Mouse (Mus musculus) spleen, postnatal 14 days (tissue): ENCODE measurements around the gene Erc2.
"Not testable (repeated sequence)": the region's sequence is repeated elsewhere in the genome, so short reads cannot be mapped to it uniquely, and the experiment has no call there.

Source experiments
- DNase-seq, 2 experiments: peaks; one replicate each; pipeline ENCODE4 v3.0.0; 2021 to 2022; ENCODE audit warnings: low spot score in 2 of 2

The Erc2 gene

DNA sequence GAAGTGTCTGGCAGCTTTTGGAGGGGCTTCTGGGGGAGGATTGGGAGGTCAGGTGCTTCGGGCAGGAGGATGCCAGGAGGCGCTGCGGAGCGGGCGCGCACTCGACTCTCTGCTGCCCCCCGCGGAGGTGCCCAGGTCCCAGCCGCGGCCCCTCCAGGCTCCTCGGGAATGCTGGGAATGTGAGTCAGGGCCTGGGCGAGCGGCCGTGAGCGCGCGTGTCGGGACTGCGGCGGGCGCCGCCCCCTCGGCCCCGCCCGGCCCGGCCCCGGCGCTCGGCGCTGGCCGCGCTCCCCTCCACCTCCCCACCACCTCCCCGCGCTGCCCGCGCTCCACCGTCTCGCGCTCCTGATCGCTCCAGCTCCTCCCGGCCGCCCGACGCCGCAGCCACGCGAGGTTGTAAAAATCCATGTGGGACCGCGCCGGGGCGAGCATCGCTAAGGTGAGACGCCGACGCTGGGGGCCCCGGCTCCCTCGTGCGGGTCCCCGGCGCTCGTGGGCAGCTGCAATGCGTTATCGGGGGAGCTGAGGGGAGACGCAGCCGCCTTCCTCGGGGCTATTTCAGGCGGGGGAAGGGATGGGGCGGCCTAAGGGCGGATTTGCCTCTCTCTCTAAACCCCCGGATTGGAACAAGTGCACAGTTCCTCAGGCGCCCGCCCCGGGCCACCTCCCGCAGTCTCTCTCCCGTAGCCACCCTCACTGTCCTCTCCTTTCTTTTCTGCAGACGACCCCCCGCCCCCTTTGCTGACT, at the start of gene Erc2:
TSS of gene Erc2 (plus strand) at position 253 of the 747 bp plus-strand sequence.
- no peak for DNase-seq

DNA sequence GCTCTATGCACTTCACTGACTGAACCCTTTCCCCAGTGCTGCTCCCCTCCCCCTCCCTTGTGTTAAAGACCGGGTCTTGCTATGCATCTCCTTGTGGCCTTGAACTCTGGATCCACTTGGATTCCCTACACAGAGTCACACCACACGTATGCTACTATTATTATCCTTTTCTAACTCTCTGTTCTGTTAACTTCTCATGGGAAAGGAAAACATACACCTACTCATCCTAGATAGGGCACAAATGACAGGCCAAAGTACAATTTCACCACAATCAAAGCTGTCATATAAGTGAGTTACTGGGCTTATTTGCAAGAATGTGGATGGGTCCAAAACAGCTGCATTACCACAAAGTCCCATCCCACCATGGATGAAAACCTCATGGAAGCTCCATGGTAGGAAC, 43.8 kb upstream of the Erc2 start:
- DNase-seq: no peak

DNA sequence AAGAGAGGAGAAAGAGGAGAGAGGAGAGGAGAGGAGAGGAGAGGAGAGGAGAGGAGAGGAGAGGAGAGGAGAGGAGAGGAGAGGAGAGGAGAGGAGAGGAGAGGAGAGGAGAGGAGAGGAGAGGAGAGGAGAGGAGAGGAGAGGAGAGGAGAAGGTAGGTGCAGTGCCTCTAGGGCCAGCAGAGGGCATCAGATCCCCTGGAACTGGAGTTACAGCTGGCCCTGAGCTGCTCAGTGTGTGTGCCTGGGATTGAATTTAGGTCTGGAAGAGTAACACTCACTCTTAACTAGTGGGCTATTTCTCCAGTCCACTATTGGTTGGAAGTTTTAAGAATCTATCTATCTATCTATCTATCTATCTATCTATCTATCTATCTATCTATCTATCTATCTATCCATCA, 32.6 kb upstream of the Erc2 start:
- not testable (repeated sequence) for DNase-seq

DNA sequence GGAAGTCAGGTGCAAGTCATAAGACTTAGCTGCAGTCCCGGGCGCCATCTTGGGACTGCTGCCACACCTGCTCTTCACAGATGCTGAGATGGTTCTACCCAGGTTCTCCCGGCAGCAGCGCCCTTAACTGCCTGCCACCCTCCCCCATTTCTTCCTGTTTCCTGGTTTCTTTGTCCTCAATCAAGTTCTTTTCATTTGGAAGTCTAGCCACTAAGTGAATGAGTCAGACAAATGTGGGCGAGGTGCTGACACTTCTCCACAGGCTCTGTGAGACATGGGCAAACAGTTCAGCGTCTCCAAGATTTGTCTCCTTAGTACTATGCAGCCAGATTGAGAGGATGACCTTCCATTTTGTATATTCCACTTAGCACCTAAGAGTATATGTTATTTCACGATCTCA, 30.1 kb upstream of the Erc2 start:
- no peak for DNase-seq

DNA sequence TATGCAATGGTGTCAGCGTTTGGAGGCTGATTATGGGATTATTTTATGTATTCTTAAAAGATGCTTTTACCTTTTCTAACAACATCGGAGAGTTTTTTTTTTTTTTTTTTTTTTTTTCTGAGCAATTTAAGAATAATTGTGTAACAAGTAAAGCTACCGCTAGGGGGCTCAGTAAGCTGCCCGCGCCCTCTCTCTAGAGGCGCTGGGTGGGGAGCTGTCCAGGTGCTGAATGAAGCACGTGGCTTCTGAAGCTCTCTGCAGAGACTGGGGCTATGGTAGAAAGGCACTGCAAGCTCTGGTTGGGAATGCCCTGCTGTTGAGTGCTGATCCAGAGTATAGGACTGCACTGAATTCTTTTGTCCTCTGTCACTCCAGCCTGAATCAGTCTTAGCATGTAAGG, 26.0 kb upstream of the Erc2 start:
- DNase-seq: peak; percentile 21 to 58

DNA sequence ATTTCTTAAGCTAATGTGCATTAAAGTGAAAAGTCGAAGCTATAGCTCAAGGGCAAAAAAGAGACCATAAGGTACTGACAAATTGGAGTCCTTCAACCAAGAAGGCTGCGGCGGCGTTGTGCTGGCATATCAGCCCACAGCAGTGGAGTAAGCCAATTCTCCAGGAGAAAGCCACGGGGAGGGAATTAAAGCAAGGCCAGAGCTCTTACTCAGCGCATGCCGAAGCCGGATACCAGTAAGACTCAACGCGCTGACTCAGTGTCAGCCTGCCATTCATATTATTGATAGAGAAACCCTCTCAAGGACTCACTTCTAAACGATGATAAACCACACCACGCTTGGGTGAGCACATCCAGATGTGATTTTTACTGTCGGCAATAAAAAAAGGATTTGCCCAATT, 20.1 kb upstream of the Erc2 start:
- DNase-seq: no peak

DNA sequence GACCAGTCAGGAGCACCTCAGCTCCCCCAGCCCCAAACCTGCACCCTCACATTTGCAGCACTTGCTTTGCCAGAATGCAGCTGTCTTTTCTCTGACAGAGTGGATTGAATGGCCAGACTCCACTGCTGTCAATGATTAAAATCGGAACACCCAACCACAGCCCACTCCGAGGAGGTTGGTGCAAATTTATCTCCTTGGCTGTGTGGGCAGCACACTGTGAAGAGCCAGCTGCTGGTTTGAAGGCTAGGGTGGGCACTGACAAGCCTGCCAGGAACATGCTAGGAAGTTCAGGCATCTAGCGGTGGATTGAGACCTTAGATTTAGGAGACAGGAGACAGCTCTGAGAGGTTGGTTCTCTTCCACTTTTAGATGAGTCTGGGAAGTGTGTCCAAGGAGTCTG, 14.8 kb upstream of the Erc2 start:
- no peak for DNase-seq

DNA sequence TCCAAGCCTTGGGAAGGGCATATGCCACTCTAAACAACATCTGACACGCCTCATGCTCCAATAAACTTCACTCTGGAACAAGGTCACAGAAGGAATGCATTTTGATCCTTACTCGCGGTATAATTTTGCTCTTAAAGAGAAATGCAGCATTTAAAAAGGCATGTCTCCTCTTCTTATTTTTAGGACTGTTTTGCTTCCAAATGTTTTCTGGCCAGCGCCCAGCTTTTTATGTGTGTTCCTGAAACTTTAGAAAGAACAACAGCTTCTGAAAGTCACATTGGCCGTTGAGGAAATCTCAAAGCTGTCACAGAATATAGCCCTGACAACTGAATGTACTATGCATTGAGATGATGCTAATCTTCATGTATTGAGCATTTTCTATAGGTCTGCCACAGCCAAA, 8.5 kb upstream of the Erc2 start:
- DNase-seq: no peak

DNA sequence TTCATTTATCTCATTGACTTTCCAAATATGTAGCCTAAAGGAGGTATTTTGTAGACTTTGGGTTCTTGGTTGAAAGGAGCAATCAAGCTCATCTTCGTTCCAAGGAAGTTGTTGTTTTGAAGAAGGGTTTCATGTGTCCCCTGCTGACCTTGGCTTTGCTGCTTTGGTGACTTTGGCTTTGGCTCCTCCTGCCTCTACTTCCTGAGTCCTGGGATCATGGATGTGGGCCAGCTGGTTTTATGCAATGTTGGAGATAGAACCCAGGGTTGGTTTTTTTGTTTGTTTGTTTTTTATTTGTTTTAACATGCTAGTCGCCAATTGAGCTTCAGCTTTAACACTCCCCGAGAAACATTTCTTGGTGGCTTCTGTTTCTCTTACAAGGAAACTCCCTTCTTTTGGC, 4.9 kb upstream of the Erc2 start:
- no peak for DNase-seq

DNA sequence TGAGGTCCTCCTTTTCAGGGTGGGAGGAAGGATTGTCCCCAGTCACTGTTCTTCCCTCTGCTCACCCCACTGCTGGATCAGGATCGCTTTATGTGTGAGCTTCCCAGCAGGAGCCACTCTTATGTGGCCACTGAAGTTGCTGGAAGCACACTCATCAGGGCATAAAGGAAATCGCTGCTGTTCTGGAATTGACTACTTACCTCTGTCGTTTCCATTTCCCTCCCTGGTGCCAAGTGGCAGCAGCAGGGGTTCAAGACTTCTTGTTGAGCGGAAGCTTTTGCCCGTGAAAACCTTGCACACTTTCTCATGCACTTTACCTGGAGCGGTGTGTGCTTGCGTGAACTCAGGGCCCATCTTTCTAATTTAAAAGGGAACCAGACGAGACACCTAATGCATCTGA, 652 bp upstream of the Erc2 start:
- no peak for DNase-seq

DNA sequence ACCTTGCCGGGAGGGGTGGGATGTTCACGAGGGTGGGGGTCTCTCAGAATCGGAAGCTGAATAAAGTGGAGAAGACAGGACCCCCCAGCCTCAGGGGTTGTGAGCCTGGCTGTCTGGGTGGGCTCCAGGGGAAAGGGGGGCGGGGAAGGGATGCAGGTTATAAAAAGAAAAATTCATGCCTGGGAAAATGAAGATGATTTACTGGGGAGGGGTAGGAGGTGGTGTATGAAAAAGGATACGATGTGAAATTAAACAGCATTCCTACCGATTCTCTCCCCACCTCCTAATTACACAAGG, 643 bp downstream of the Erc2 start:
- DNase-seq: no peak

DNA sequence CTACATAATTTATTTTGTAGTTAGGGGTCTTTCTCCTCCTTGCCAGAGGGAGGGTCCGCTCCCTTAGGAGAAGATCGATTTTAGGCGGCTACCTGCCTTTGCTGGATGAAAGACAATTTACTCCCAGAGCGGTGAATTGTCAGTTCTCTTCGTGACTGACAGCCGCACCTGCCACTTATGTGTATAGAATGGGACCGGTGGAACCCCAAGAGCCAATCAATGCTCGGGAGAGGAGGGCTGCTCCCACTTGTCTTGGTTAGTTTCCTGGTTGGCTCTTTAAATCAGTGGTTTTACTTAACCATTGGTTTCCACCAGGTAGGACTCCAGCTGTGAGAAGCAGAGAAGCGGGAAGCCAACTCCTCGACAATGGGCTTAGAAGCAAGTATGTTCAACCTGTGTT, 1.1 kb downstream of the Erc2 start:
- no peak for DNase-seq

DNA sequence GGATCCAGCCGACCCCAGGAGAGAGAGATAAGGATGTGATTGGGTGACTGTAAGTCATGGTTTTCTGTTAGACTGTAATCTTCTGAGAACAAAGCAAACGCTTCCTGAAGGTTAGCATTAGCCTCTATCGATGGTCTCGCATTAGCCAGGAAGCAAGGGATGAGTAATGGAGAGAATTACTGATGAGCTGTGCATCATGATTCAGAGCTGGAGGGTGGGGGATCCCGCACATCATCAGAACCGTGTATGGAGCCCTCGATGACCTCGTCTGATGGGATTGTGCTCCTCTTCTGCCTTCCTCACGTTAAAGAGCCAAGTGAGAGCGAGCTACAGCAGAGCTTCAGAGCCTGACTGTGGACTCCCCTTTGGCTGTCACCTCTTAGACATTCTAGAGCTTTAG, 6.5 kb downstream of the Erc2 start:
- no peak for DNase-seq

DNA sequence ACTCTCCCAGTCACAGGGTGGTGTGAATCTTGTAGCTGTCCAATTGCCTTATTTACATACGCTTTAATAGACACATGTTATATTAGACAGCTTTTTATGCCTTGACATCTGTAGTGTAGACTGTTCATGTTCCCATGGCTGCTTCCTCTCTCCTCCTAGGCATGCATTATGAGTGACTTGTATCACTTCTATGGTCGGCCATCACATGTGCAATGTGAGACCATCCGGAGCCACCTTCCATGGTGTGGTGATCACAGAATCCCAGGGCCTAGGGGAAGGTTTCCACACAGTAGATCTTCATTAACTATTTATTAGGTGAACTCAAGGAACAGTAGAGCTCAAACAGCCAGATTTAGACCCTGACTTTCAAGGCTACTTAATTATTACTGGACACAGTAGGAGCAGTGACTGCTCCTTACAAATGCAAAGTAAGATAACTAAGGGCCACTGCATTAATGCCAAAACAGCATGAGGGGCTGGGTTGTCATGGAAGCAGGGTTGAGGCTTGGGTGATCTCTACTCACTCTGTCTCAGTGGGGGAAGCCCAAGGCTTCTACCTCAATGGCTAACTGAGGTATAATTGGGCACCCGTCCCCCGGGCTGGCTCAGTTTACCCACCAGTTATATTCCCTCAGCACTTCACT, 7.3 kb downstream of the Erc2 start:
- DNase-seq: no peak

DNA sequence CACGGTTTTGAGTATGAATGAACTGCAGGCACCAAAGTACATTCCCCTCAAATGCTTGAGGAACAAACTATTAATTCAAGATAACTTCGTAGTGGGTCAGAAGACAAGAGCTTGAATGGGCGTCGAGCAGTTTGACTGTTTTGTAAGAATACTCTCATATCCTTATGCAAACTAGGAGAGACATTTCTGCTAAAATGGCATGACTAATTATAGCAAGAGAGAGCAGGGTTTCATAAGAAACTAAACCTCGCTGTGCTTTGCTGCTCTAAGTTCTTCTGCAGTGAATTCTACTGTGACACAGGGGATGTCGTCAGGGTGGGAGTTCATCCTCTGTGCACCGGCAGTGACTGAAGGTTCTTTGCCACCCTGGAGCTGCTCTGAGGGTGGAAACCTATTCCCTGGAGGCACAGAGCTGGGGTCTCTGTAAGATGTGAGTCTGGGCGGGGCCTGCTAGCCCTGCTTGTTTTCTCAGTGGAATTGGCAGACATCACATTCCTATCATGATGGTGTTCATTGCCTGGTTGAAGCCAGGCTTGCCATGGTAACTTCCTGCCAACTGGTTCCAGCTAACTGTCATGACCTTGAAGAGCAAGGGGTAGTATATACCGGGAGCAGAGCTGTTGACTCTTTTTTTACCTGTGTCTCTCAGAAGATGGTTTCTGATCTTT, 8.9 kb downstream of the Erc2 start:
- no peak for DNase-seq

DNA sequence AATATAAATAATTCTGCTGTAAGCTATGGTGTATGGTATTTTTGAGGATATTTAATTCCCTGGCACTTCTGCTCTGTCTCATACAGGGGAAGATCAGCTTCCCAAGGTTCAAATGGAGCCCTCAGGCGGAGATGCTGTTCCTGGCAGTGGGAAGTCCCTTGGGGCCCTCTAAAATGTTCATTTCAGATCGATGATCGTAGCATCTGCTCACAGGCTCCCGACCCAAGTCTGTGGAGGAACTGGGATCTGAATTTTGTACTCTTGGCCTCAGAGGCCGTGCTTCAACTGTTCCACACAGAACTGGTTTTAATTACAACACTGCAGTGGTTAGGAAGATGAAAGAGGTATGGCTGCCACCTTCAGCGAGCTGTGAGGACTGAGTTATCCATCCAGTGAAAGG, 12.5 kb downstream of the Erc2 start:
- DNase-seq: no peak

DNA sequence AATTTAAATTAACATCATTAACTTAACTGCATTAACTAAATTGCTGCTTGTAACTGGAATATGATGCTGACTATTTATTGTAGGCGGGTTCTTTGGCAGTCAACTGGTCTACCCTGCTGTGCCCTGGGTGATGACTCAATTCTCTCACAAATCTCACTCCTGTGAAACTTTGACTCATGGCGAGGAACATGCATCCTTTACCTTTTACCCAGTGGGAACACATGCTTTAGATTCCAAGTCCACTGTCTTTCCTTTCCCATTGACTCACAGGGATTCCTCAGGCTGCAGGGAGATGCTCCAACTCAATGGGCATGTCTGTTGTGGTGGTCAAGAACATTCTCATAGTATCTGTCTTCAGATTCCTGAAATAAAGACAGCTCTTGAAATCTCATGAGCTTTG, 14.3 kb downstream of the Erc2 start:
- DNase-seq: no peak

DNA sequence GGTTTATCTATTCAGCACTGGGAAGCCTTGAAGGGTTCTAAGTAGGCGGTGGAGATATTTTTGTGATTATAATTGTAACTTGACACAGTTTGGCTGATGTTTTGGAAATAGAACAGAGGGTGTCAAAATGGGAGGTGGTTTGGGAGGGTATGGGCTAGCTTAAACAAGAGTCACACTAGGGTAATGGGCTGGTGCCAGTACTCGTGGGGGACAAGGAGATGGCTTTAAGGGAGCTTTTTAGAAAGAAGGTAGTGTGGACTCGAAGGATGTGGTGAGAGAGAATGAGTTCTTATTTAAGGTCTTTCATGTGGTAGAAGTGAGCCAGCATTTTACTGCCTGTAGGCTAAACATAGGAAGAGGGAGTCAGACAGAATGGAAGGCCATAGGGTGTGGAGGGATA, 19.2 kb downstream of the Erc2 start:
- no peak for DNase-seq

DNA sequence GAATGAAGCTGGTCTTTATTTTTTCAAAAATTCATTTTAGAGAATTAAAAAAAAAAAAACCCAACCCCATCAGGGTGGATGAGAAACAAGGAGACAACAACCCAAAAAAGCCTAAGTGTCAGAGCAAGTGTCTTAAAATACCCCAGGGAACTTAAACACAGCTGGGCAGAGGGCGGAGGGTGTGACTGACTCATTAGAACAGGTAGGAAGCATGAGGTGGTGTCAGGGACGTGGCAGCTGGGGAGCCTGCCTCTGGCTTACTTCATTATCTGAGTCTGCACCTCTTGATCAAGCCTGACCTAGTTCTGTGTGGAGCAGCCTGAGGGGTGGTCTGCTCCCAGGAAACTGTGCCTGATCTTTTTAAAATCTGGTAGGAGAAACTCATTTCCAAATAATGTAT, 20.8 kb downstream of the Erc2 start:
- DNase-seq: no peak

DNA sequence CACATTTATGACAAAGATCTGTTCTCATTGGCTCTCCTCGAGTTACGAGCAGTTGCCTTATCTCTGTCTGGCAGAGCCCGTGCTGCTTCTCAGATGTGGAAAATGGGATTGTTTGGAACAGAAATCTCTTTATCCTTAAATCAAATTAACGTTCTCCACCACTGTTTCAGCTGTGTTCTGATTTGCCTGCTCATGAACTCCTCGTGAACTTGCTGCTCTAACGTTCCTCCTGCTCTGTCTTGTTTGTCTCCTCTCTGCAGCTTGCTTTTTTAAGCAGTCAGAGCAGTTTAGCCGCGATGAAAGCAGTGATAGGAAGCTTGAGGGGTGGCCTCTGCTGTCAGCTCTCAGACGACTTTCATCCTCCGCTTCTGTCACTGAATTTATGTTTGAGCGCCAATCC, 32.4 kb downstream of the Erc2 start:
- no peak for DNase-seq

DNA sequence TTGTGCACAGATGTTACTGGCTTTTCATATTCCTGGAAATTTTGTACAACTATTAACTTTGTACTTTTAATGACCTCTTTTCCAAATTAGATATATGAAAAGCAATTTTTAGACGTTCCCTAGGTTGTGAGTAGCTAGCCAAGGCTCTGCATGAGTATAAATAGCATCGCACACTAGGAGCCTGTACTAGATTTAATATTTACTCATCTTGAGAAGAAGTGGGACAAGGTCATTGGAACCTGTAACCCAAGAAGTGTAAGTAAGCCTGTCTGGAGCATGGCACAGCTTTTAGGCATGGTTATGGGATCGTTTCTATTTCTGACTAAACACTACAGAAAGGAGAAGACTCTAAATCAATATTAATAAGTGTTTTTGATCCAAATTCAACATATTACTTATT, 36.4 kb downstream of the Erc2 start:
- DNase-seq: no peak

DNA sequence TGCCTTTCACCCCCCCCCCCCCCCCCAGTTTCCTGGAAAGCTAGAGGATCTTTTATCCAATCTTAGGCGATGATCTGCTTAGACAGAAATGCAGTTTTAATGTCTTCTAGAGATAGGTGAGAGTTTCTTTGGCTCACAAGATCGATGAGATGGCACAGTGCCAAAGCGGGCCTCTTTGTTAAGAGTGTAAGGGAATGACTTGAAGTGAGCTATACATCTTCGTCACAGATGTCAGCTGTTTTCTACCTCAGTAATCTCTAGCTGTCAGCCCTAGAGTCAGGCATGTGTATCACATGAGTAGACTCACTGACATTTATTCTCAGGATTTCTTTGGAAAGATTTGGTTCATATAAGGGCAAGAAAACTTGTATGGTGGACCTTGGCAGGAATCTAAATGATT, 39.2 kb downstream of the Erc2 start:
- no peak for DNase-seq

DNA sequence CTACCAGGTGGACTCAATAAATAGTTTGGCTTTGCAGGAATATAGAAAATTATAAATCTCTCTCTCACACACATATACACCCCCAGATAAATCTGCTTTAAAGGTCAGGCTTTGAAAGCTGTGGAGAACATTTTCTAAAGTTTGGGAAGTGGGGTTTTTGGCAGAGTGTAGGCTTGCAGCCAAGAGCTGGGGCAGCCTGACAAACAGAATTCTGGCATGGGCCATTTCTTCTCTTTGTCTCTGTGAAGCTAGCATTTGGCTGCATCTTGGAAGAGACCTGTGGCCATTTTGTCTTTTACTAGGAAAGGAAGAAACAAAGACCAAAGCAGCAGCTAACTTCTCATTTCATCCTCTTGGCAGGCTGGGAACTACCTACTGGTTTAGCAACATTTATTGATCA, 40.0 kb downstream of the Erc2 start:
- DNase-seq: no peak
